Mouse (Mus musculus): Measurements from ENCODE around the gene Sez6l. TPM values are rescaled to one million over a fixed set of nuclear protein-coding genes. Genes with fewer than 3 reads are reported as not detected.

Sez6l gene
- total and polyA plus RNA-seq, 3 experiments, result not detected

- no peaks in the 10 kb centered on the region for H3K79me2 ChIP-seq (replicated peaks; ENCODE audit: control insufficient read depth, extremely low read depth, insufficient read depth, poor library complexity, severe bottlenecking)
- in situ Hi-C loops (cut with MboI; ENCODE audit: low pct_ligation_motif_present, low pct_unique_long_range_greater_than_20kb, low sequenced_read_pairs) (no loop called here), dilution Hi-C loops (cut with MboI; ENCODE audit: extremely low pct_ligation_motif_present, extremely low pct_unique_long_range_greater_than_20kb, low sequenced_read_pairs) (no loop called here)
- H3K4me2 ChIP-seq (ENCODE audit: insufficient read depth, low read depth, poor library complexity, severe bottlenecking), result no peak within 1 kb of the TSS
- TF ChIP-seq TCF12 (IDR thresholded peaks at IDR 0.05; ENCODE audit: low read depth, low read length), result no peak
- TF ChIP-seq BHLHE40 (IDR thresholded peaks at IDR 0.05; ENCODE audit: low read depth, low read length), result no peak
- TF ChIP-seq E2F4 (IDR thresholded peaks at IDR 0.05; ENCODE audit: insufficient replicate concordance, low read depth, low read length), result no peak
- no peak for TF ChIP-seq CTCF (conservative IDR thresholded peaks at IDR 0.05 in 1 of 2, IDR thresholded peaks at IDR 0.05 in 1 of 2; ENCODE audit: low read depth in 2 of 2, low read length in 2 of 2)
- TF ChIP-seq ZC3H11A (IDR thresholded peaks at IDR 0.05; ENCODE audit: low read depth, low read length), result no peak
- no peak for TF ChIP-seq UBTF (IDR thresholded peaks at IDR 0.05; ENCODE audit: low read depth, low read length)
- no peaks in the 10 kb centered on the region for H3K4me1 ChIP-seq (ENCODE audit: control insufficient read depth in 1 of 2, insufficient read depth in 2 of 2)
- no peaks in the 10 kb centered on the region for H3K36me3 ChIP-seq (replicated peaks in 1 of 2; ENCODE audit: control insufficient read depth in 1 of 2, insufficient read depth in 1 of 2, low read length in 1 of 2)
- DNase-seq (ENCODE audit: extremely low read depth), result no peak
- no peaks in the 10 kb centered on the region for H3K27me3 ChIP-seq (replicated peaks)
- H3K9me3 ChIP-seq (replicated peaks; ENCODE audit: low read length), result peaks cover 54% of the 10 kb centered on the region
- H3K9ac ChIP-seq (ENCODE audit: insufficient read depth, low read depth), result no peak within 1 kb of the TSS
- H3K27ac ChIP-seq (ENCODE audit: insufficient read depth, low read depth), result no peak within 1 kb of the TSS
- no peak within 1 kb of the TSS for H3K4me3 ChIP-seq (replicated peaks in 1 of 3; ENCODE audit: low read depth in 2 of 3, low read length in 2 of 3, poor library complexity in 1 of 3)
Measured at GRCm38 (mm10) chr5:112448747-112449440, 128.1 kb downstream of the Sez6l start, which contains the start of gene Gm6588. Gene Gm6588 (plus strand): TSS chr5:112449426.

- Histone ChIP-seq H3K27me3 (replicated peaks) (peaks cover 16% of the 10 kb centered on the region), H3K4me2 (ENCODE audit: insufficient read depth, low read depth, poor library complexity, severe bottlenecking) (no peak overlapping the region), H3K36me3 (replicated peaks in 1 of 2; ENCODE audit: control insufficient read depth in 1 of 2, insufficient read depth in 1 of 2, low read length in 1 of 2) (no peaks in the 10 kb centered on the region), H3K9me3 (replicated peaks; ENCODE audit: low read length) (no peaks in the 10 kb centered on the region), H3K4me3 (replicated peaks in 1 of 3; ENCODE audit: low read depth in 2 of 3, low read length in 2 of 3, poor library complexity in 1 of 3) (no peak overlapping the region), H3K4me1 (ENCODE audit: control insufficient read depth in 1 of 2, insufficient read depth in 2 of 2) (no peaks in the 10 kb centered on the region), H3K27ac (ENCODE audit: insufficient read depth, low read depth) (no peak overlapping the region), H3K79me2 (replicated peaks; ENCODE audit: control insufficient read depth, extremely low read depth, insufficient read depth, poor library complexity, severe bottlenecking) (no peaks in the 10 kb centered on the region), H3K9ac (ENCODE audit: insufficient read depth, low read depth) (no peak overlapping the region)
- in situ Hi-C loops (cut with MboI; ENCODE audit: low pct_ligation_motif_present, low pct_unique_long_range_greater_than_20kb, low sequenced_read_pairs), result loop anchor here (10.0 kb wide), 1 partner anchor 616 kb away; no protein-coding TSS in a partner anchor
- DNase-seq (ENCODE audit: extremely low read depth), result no peak
- dilution Hi-C loops (cut with MboI; ENCODE audit: extremely low pct_ligation_motif_present, extremely low pct_unique_long_range_greater_than_20kb, low sequenced_read_pairs), result no loop called here
- TF ChIP-seq MAFK (IDR thresholded peaks at IDR 0.05; ENCODE audit: insufficient replicate concordance, low read length), result no peak
- TF ChIP-seq JUN (IDR thresholded peaks at IDR 0.05; ENCODE audit: insufficient read depth, low read depth, low read length), result no peak
- no peak for TF ChIP-seq PAX5 (IDR thresholded peaks at IDR 0.05; ENCODE audit: low read length)
- TF ChIP-seq KAT2A (IDR thresholded peaks at IDR 0.05; ENCODE audit: insufficient replicate concordance, low read length), result no peak
- no peak for TF ChIP-seq GABPA (IDR thresholded peaks at IDR 0.05; ENCODE audit: insufficient replicate concordance, low read depth, low read length)
- TF ChIP-seq MAZ (IDR thresholded peaks at IDR 0.05; ENCODE audit: low read depth, low read length), result no peak
- no peak for TF ChIP-seq CHD1 (IDR thresholded peaks at IDR 0.05; ENCODE audit: low read depth, low read length)
- no peak for TF ChIP-seq E2F4 (IDR thresholded peaks at IDR 0.05; ENCODE audit: insufficient replicate concordance, low read depth, low read length)
- TF ChIP-seq HCFC1 (IDR thresholded peaks at IDR 0.05; ENCODE audit: low read depth, low read length), result no peak
- no peak for TF ChIP-seq TCF12 (IDR thresholded peaks at IDR 0.05; ENCODE audit: low read depth, low read length)
- TF ChIP-seq RAD21 (IDR thresholded peaks at IDR 0.05; ENCODE audit: low read depth, low read length), result no peak
- no peak for TF ChIP-seq SMC3 (IDR thresholded peaks at IDR 0.05; ENCODE audit: low read depth, low read length)
- TF ChIP-seq CHD2 (IDR thresholded peaks at IDR 0.05; ENCODE audit: low read length), result no peak
- no peak for TF ChIP-seq ZMIZ1 (IDR thresholded peaks at IDR 0.05; ENCODE audit: low read depth, low read length)
- no peak for TF ChIP-seq POLR2A (IDR thresholded peaks at IDR 0.05; ENCODE audit: low read depth, low read length)
Measured at GRCm38 (mm10) chr5:112438535-112438934, 138.4 kb downstream of the Sez6l start.
